Mouse (Mus musculus): ENCODE measurements around the gene Tmco5. TPM values are rescaled to one million over a fixed set of nuclear protein-coding genes. Genes with fewer than 3 reads are reported as not detected.
"Not testable (repeated sequence)": the region's sequence is repeated elsewhere in the genome, so short reads cannot be mapped to it uniquely, and the experiment has no call there.

Gene Tmco5
- total and polyA plus RNA-seq, 2 experiments from 2014 or later, result 0.21 TPM; not detected in 1

DNA sequence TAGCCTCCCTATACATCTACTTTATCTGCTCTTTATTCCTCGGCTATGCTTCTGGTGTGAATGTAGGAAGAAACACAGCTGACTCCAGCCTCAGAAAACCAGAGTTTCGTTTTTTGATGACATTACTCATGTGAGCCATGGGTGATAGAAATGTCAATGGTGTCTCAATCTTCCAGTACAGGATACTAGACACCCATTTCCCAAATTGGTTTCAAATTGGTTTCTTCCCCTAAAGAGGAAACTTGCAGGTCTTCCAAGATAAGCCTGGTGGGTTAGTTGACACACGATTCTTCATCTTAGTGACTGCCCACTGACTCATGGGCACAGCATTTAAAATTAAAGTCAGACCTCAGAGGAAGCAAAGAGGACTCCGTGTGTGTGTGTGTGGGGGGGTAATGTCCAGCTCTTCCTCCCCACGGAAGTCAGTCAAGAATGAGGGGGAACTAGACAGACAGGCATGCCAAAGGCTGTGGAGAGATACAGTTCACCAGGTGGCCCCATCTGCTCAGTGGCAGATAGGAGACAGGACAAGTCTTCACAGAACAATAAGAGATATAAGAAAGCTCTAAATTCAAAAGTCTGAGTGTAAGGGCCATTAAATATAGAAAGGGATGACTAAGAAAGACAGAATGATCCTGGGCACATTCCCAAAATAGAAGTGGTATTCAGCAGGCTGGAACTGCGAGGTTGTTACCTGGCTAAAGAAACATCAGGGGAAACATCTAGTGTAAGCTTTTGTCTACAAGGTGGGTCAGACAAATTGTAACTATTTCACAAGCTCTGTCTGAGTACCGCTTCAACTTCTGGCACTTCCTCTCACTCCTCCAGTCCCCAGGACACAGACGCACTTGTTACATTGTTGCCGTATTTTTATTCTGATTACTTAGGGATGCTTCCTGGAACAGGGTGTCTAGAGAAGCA is 44.3 kb downstream of the Tmco5 start:
- no peak for ATAC-seq
- H3K27ac ChIP-seq (ENCODE audit: low read depth, low read length), result no peak overlapping the region
- H3K4me3 ChIP-seq (ENCODE audit: low read depth, low read length), result no peak overlapping the region
- no peaks in the 10 kb centered on the region for H3K36me3 ChIP-seq (ENCODE audit: insufficient read depth)
- TF ChIP-seq CTCF (IDR thresholded peaks at IDR 0.05; ENCODE audit: low read depth), result no peak
- H3K4me1 ChIP-seq (ENCODE audit: insufficient read depth), result no peaks in the 10 kb centered on the region
- H3K4me2 ChIP-seq (ENCODE audit: low read depth), result no peak overlapping the region
- no peaks in the 10 kb centered on the region for H3K9me3 ChIP-seq (ENCODE audit: low read length)
- no peak overlapping the region for H3K9ac ChIP-seq
- no peak for DNase-seq
- no peaks in the 10 kb centered on the region for H3K27me3 ChIP-seq (ENCODE audit: insufficient read depth, low read length)
- WGBS, result 80% methylated on average over 9 of the region's 9 CpGs

GRCm38 (mm10) chr2:116923684-116924083 is 45.2 kb downstream of the Tmco5 start:
- DNase-seq, result no peak
- ATAC-seq, result no peak
- Histone ChIP-seq H3K9ac (no peak overlapping the region), H3K9me3 (ENCODE audit: low read length) (no peaks in the 10 kb centered on the region), H3K36me3 (ENCODE audit: insufficient read depth) (no peaks in the 10 kb centered on the region), H3K27ac (ENCODE audit: low read depth, low read length) (no peak overlapping the region), H3K4me2 (ENCODE audit: low read depth) (no peak overlapping the region), H3K27me3 (ENCODE audit: insufficient read depth, low read length) (no peaks in the 10 kb centered on the region), H3K4me3 (ENCODE audit: low read depth, low read length) (no peak overlapping the region), H3K4me1 (ENCODE audit: insufficient read depth) (no peaks in the 10 kb centered on the region)
- WGBS, result 88% methylated on average over 3 of the region's 3 CpGs
- TF ChIP-seq CTCF (IDR thresholded peaks at IDR 0.05; ENCODE audit: low read depth), result no peak

- no peaks in the 10 kb centered on the region for H3K27me3 ChIP-seq (ENCODE audit: insufficient read depth, low read length)
- no peaks in the 10 kb centered on the region for H3K4me1 ChIP-seq (ENCODE audit: insufficient read depth)
- 80% methylated on average over 7 of the region's 7 CpGs for WGBS
- H3K4me3 ChIP-seq (ENCODE audit: low read depth, low read length), result no peak overlapping the region
- H3K9ac ChIP-seq, result no peak overlapping the region
- H3K36me3 ChIP-seq (ENCODE audit: insufficient read depth), result no peaks in the 10 kb centered on the region
- H3K4me2 ChIP-seq (ENCODE audit: low read depth), result no peak overlapping the region
- no peak for TF ChIP-seq CTCF (IDR thresholded peaks at IDR 0.05; ENCODE audit: low read depth)
- ATAC-seq (no peak), DNase-seq (no peak)
- H3K27ac ChIP-seq (ENCODE audit: low read depth, low read length), result no peak overlapping the region
- no peaks in the 10 kb centered on the region for H3K9me3 ChIP-seq (ENCODE audit: low read length)
Observed at GRCm38 (mm10) chr2:116924292-116924691, 45.8 kb downstream of the Tmco5 start.

DNA sequence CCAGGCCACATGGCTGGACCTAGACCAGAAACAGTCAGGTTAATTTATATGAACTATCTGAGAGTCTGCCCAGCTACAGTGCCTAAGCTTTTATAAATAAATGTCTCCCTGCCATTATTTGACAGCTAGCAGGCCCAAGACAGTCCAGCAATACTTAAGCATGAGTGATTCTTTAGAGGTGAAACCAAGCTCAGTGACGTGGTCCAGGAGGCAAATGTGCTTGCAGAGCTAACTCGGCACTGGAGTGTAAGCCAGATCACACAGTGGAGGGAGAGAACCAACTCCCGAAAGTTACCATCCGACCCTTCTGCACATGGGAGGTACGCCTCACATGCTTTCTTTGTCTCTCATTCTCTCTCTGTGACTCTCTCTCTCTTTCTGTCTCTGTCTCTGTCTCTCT is 46.7 kb downstream of the Tmco5 start:
- no peak overlapping the region for H3K27ac ChIP-seq (ENCODE audit: low read depth, low read length)
- no peaks in the 10 kb centered on the region for H3K9me3 ChIP-seq (ENCODE audit: low read length)
- H3K9ac ChIP-seq, result no peak overlapping the region
- 53% methylated on average over 5 of the region's 5 CpGs for WGBS
- DNase-seq (no peak), ATAC-seq (no peak)
- no peaks in the 10 kb centered on the region for H3K36me3 ChIP-seq (ENCODE audit: insufficient read depth)
- no peaks in the 10 kb centered on the region for H3K4me1 ChIP-seq (ENCODE audit: insufficient read depth)
- no peak for TF ChIP-seq CTCF (IDR thresholded peaks at IDR 0.05; ENCODE audit: low read depth)
- no peak overlapping the region for H3K4me3 ChIP-seq (ENCODE audit: low read depth, low read length)
- no peaks in the 10 kb centered on the region for H3K27me3 ChIP-seq (ENCODE audit: insufficient read depth, low read length)
- no peak overlapping the region for H3K4me2 ChIP-seq (ENCODE audit: low read depth)

GRCm38 (mm10) chr2:116932218-116932617 is 53.7 kb downstream of the Tmco5 start:
- no peak overlapping the region for H3K4me3 ChIP-seq (ENCODE audit: low read depth, low read length)
- TF ChIP-seq CTCF (IDR thresholded peaks at IDR 0.05; ENCODE audit: low read depth), result no peak
- no peak for DNase-seq

DNA sequence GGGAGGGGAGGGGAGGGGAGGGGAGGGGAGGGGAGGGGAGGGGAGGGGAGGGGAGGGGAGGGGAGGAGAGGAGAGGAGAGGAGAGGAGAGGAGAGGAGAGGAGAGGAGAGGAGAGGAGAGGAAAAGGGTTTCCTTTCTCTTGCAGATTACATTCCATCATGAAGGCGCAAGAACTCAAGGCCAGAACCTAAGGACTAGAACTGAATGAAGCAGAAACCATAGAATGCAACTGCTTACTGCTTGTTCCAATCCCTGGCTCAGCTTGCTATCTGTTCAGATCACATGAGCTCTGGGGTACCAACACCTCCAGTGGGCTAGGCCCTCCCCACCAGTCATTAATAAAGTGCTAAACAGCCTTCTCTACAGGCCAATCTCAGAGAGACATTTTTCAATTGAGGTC is 55.7 kb downstream of the Tmco5 start:
- not testable (repeated sequence) for H3K27me3 ChIP-seq (ENCODE audit: insufficient read depth, low read length); H3K9ac ChIP-seq; H3K4me2 ChIP-seq (ENCODE audit: low read depth); H3K36me3 ChIP-seq (ENCODE audit: insufficient read depth); ATAC-seq; H3K9me3 ChIP-seq (ENCODE audit: low read length); H3K27ac ChIP-seq (ENCODE audit: low read depth, low read length); DNase-seq; H3K4me3 ChIP-seq (ENCODE audit: low read depth, low read length); H3K4me1 ChIP-seq (ENCODE audit: insufficient read depth)
- WGBS, result 85% methylated on average over 1 of the region's 1 CpGs

More at GRCm38 (mm10) chr2:116932218-116932617, 53.7 kb downstream of the Tmco5 start:
- Histone ChIP-seq H3K36me3 (ENCODE audit: insufficient read depth) (no peaks in the 10 kb centered on the region), H3K4me2 (ENCODE audit: low read depth) (no peak overlapping the region), H3K9ac (no peak overlapping the region), H3K9me3 (ENCODE audit: low read length) (no peaks in the 10 kb centered on the region), H3K27me3 (ENCODE audit: insufficient read depth, low read length) (no peaks in the 10 kb centered on the region), H3K27ac (ENCODE audit: low read depth, low read length) (no peak overlapping the region), H3K4me1 (ENCODE audit: insufficient read depth) (no peaks in the 10 kb centered on the region)
- ATAC-seq, result no peak
- 74% methylated on average over 7 of the region's 7 CpGs for WGBS

GRCm38 (mm10) chr2:116934776-116935175 is 56.3 kb downstream of the Tmco5 start:
- Histone ChIP-seq H3K4me2 (ENCODE audit: low read depth) (no peak overlapping the region), H3K4me1 (ENCODE audit: insufficient read depth) (no peaks in the 10 kb centered on the region), H3K27ac (ENCODE audit: low read depth, low read length) (no peak overlapping the region), H3K36me3 (ENCODE audit: insufficient read depth) (no peaks in the 10 kb centered on the region), H3K9ac (no peak overlapping the region), H3K4me3 (ENCODE audit: low read depth, low read length) (no peak overlapping the region), H3K9me3 (ENCODE audit: low read length) (no peaks in the 10 kb centered on the region), H3K27me3 (ENCODE audit: insufficient read depth, low read length) (no peaks in the 10 kb centered on the region)
- ATAC-seq, result no peak
- no peak for DNase-seq
- no peak for TF ChIP-seq CTCF (IDR thresholded peaks at IDR 0.05; ENCODE audit: low read depth)
